Mouse (Mus musculus): ENCODE data around the gene Gm5269. TPM values are rescaled to one million over a fixed set of nuclear protein-coding genes. Genes with fewer than 3 reads are reported as not detected.

Gene Gm5269
- total RNA-seq, 2 experiments from 2014 or later, result 0.42 TPM; not detected in 1

- DNase-seq (ENCODE audit: low spot score in 2 of 2), result no peak
Measured at GRCm38 (mm10) chr1:45881228-45881832, 8.7 kb downstream of the Gm5269 start.

DNA sequence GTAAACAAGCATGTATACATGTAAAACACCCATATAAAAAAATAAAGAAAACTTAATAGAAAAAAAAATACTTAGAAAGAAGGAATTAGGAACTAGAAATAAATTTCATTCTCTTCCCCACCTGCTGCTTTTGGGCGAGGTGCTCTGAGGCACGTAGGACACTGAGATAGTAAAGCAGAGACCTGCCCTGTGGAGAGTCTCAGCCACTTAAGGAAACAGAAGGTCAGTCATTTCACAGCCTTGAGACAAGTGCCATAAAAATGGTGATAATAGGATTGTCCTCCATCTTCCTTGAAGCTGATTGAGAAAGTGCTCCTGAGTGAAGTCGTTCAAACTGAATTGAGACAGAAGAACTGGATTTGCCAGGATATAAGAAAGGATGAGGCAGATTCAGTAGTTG is 12.6 kb downstream of the Gm5269 start:
- no peak for DNase-seq (ENCODE audit: low spot score in 2 of 2)

GRCm38 (mm10) chr1:45876450-45877198 is 13.4 kb downstream of the Gm5269 start:
- DNase-seq (ENCODE audit: low spot score in 2 of 2), result no peak

GRCm38 (mm10) chr1:45875640-45876039 is 14.4 kb downstream of the Gm5269 start:
- no peak for DNase-seq (ENCODE audit: low spot score in 2 of 2)

- no peak for DNase-seq (ENCODE audit: low spot score in 2 of 2)
Measured at GRCm38 (mm10) chr1:45873250-45873649, 16.8 kb downstream of the Gm5269 start.

DNA sequence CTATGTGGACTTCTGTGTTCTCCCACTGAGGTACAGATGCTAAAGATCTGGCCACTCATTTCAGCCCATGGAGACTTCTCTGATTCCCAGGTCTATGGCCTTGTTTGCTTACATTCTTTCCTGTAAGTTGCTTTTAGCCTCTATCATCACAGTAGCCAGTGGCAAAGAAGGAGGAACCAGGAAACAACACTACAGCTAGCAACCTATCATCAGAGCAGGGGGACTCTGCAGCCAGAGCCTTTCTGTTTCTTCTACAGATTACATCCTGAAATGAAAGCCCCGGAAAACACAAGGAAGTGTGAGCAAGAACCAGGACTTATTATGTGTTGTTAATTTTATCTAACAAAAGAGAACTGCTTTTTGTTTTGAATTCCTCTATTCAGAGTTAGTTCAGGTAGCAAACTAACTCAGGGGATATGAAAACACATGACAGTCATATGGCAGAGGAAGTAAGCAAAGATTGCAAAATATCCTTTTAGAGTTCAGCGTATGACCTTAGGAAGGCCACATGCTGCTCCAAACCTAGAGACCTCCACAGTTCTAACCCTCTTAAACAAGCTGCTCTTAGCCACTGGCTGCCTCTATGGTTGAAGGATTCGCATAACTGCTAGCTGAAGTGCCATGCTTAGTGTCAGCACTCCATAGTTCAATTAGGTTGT is 21.5 kb downstream of the Gm5269 start:
- no peak for DNase-seq (ENCODE audit: low spot score in 2 of 2)

DNA sequence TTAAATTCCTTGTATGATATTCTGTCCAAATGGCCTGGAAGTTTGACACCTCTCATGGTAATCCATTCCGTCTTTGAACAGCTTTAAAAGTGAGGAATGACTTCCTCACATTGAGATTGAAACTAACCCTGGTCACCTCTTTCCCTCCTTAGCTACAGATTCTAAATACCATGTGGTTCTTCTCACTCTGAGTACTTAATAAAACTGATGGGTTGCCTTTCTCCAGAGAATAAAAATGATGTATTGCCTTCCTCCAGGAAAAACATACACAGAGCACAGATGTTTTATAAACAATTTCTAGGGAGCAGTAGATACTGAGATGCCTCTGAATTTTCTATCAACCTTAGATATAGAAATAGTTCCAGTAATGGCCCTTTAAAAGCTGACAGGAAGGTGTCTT is 22.0 kb downstream of the Gm5269 start:
- no peak for DNase-seq (ENCODE audit: low spot score in 2 of 2)

DNA sequence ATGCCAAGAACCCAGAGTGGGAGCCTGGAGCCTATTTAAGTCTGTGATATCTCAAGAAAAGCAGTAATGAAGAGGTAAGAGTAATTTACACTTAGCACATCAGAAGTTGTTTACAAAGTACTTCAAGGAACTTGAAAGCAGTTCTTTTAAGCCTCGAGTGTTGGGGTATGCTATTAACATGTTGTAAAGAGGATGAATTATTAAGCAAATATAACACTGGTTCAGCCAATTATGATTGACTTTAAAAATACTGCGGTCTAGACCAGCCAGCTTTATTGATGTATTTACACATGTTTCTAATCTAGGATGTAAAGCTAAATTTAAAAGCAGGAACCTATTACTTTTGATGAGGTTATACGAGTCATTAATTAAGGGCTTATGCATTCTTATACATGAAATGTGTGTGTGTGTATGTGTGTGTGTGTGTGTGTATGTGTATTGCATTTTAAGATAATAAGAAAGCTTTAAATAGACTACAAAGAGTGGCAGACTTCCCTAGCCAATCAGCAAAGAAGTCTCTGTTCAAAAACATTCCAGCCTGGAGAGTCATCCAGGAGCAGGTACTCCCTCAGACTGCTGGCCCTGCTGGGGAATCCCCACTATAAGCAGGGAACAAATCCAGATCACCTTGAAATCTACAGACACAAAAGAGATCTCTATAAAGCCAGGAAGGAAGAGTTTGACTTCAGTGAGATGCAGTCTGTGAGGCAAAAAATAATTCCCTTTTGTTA is 23.6 kb downstream of the Gm5269 start:
- no peak for DNase-seq (ENCODE audit: low spot score in 2 of 2)

- DNase-seq (ENCODE audit: low spot score in 2 of 2), result no peak
Measured at GRCm38 (mm10) chr1:45865727-45866126, 24.3 kb downstream of the Gm5269 start.

DNA sequence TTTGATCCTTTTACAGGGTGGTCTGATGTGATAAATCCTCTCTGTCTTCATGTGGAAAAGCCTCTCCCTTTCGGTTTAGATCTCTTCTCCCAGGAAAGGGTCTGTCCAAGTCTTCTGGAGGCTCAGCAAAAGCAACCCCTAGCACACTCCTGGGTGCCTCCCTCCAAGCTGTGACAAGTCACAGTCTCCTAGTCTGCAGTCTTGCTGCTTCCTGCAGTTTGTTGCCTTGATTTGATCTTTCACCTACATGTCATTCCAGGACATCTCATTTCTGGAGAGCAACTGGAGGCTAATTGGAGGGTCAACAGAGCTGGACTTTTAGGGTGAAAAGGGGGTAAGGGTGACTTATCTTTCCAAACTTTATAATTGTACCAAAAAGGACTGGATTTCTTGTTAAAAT is 24.8 kb downstream of the Gm5269 start:
- no peak for DNase-seq (ENCODE audit: low spot score in 2 of 2)

DNA sequence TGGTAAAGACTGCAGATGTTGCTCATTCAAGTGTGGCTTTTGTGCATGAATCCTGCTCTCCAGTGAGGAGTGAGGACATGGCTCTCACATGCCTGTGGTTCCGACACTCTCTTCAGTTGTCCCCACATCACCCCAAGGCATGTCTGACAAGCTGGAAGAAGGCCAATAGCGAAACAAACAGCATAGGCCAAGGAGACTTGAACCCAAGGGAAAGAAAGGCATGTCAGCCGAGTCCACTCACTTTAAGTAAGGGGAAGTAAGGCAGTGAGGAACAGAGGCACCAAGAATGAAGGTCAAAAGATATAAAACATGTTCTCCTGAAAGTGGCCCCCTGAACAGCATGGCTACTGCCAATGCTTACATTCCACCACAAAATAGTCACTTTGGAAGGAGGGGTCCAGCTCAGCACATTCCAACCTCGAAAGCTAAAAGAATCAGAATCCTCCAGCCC is 25.5 kb downstream of the Gm5269 start:
- no peak for DNase-seq (ENCODE audit: low spot score in 2 of 2)

- no peak for DNase-seq (ENCODE audit: low spot score in 2 of 2)
Measured at GRCm38 (mm10) chr1:45863641-45864040, 26.4 kb downstream of the Gm5269 start.

DNA sequence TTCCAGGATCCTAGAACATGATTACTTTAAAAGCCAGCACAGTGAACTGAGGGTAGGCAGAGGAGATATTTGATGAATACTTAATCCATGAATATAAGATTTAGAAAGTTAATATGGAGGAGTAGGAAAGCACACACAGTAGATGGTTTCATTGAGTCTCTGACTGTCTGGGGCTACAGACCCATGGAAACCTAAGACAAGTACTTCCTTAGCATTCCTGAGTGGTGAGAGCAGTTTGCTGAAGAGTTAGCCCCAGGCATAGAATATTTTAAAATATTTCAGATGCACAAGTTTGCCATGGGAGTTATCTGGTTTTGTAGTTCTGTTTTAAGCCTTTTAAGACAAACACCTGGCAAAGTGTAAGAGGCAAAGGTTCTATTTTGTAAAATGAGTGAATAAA is 28.9 kb downstream of the Gm5269 start:
- no peak for DNase-seq (ENCODE audit: low spot score in 2 of 2)

GRCm38 (mm10) chr1:45860349-45860748 is 29.7 kb downstream of the Gm5269 start:
- no peak for DNase-seq (ENCODE audit: low spot score in 2 of 2)

GRCm38 (mm10) chr1:45858038-45858437 is 32.0 kb downstream of the Gm5269 start:
- DNase-seq (ENCODE audit: low spot score in 2 of 2), result no peak

GRCm38 (mm10) chr1:45845466-45845865 is 44.6 kb downstream of the Gm5269 start:
- no peak for DNase-seq (ENCODE audit: low spot score in 2 of 2)

Other genes with a start within 250 kb of the Gm5269 start
- 10 to 100 TPM; 44.7 to 50.5 TPM for gene Wdr75, start 95.1 kb downstream of the Gm5269 start, total RNA-seq (2021)
- gene Slc40a1, start 36.2 kb upstream of the Gm5269 start, total RNA-seq (2021), result 10 to 100 TPM; 39.3 to 53.1 TPM
- gene Dnah7b, start 176.0 kb upstream of the Gm5269 start, total RNA-seq (2021), result 1 to 10 TPM; 3.6 to 4.3 TPM